Mouse (Mus musculus): Measurements from ENCODE around the gene Snx18. TPM values are rescaled to one million over a fixed set of nuclear protein-coding genes. Genes with fewer than 3 reads are reported as not detected.

Gene Snx18
- total and polyA plus RNA-seq, 3 experiments, result 6.4 to 12.6 (median 9.1) TPM

DNA sequence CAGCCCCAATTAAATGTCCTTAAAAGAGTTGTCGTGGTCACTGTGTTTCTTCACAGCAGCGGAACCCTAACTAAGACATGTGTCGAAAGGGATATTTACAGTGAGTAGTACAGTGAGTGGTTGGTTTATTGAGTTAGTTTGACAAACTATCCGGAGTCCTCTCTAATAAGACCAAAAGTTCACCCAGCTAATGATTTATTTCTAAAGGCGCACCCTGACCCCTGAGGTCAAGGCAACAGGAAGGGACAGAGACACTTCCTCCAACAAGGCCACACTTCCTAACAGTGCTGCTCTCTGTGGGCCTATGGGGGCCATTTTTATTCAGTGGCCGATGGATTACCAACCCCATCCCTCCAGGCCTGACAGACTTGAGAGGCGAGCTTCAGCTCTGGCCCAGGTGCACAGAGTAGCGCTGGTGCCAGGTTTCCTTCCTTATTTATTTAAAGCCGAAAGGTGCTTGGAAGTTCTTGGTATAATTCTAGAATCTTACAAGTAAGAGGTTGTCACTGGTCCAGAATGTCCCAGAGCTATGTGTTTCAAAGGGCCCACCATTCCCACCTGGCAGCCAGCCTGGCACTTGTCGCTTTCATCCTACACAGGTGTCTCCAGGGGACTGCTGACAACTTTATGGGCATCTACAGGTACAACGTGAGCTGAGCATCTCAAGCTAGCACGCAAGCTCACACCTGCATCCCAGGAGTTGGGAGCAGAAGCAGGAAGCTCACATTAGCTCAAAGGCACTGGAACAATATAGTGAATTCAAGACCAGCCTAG is 16.3 kb downstream of the Snx18 start:
- H3K4me2 ChIP-seq (ENCODE audit: insufficient read depth, low read depth, poor library complexity, severe bottlenecking), result no peak overlapping the region
- dilution Hi-C loops (cut with MboI; ENCODE audit: extremely low pct_ligation_motif_present, extremely low pct_unique_long_range_greater_than_20kb, low sequenced_read_pairs), result no loop called here
- in situ Hi-C loops (cut with MboI; ENCODE audit: low pct_ligation_motif_present, low pct_unique_long_range_greater_than_20kb, low sequenced_read_pairs), result no loop called here
- TF ChIP-seq JUN (IDR thresholded peaks at IDR 0.05; ENCODE audit: insufficient read depth, low read depth, low read length) (no peak), MAZ (IDR thresholded peaks at IDR 0.05; ENCODE audit: low read depth, low read length) (no peak), TBP (conservative IDR thresholded peaks at IDR 0.05; ENCODE audit: low read depth, low read length) (no peak)
- no peak for DNase-seq (ENCODE audit: extremely low read depth)
- peaks cover 7% of the 10 kb centered on the region for H3K9me3 ChIP-seq (replicated peaks; ENCODE audit: low read length)
- H3K4me1 ChIP-seq (ENCODE audit: control insufficient read depth in 1 of 2, insufficient read depth in 2 of 2), result peaks cover 6 to 78% of the 10 kb centered on the region in 2 experiments; a peak in 2 of 4 replicates
- no peak overlapping the region for H3K4me3 ChIP-seq (replicated peaks in 1 of 3; ENCODE audit: low read depth in 2 of 3, low read length in 2 of 3, poor library complexity in 1 of 3)
- H3K27me3 ChIP-seq (replicated peaks), result no peaks in the 10 kb centered on the region
- no peak overlapping the region for H3K27ac ChIP-seq (ENCODE audit: insufficient read depth, low read depth)
- no peaks in the 10 kb centered on the region; the same call in none of the 2 replicates for H3K79me2 ChIP-seq (replicated peaks; ENCODE audit: control insufficient read depth, extremely low read depth, insufficient read depth, poor library complexity, severe bottlenecking)
- H3K36me3 ChIP-seq (replicated peaks in 1 of 2; ENCODE audit: control insufficient read depth in 1 of 2, insufficient read depth in 1 of 2, low read length in 1 of 2), result peaks cover 0 to 38% of the 10 kb centered on the region in 2 experiments
- H3K9ac ChIP-seq (ENCODE audit: insufficient read depth, low read depth), result no peak overlapping the region

DNA sequence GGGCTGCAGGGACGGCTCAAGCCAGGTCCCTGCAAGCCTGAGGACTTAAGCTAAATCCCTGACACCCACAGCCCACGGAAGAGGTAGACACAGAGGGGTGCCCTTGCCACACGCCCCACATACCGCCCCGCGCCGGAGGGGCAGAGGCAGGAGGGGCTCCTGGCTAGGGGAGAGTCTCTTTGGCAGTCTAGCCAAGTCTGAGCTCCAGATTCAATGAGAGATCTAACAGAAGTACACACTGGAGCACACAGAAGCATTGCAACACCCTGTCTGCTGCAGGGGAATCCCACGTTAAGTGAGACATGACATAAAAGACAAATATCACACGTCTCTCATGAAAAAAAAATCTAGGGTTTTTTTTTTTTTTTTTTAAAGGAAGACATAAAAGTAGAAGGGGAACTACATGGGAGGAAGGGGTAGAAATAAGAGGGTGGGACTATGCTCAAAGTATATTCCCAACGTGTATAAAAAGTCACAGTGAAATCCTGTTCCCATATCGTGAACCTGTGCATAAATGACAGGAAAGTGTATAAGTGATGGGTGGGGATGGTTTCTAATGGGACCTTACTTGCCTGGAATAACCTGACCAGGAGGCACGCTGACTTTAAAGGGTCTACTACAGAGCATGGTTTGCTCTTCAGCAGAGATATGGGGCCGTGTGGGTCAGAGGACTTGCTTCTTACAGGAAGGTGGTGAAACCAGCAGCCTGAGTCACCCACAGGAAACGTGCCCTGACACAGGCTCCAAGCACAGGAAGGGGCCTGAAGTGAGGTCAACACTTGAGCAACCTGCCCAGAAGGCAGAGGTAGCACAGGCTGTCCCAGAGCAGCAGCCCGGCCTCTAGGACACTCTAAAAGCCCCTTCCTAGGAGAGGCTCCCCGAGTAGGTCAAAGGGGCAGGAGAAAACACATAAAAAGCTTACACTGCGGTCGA is 17.6 kb downstream of the Snx18 start:
- Histone ChIP-seq H3K4me3 (replicated peaks in 1 of 3; ENCODE audit: low read depth in 2 of 3, low read length in 2 of 3, poor library complexity in 1 of 3) (no peak overlapping the region), H3K4me2 (ENCODE audit: insufficient read depth, low read depth, poor library complexity, severe bottlenecking) (no peak overlapping the region), H3K36me3 (replicated peaks in 1 of 2; ENCODE audit: control insufficient read depth in 1 of 2, insufficient read depth in 1 of 2, low read length in 1 of 2) (peaks cover 0 to 31% of the 10 kb centered on the region in 2 experiments), H3K79me2 (replicated peaks; ENCODE audit: control insufficient read depth, extremely low read depth, insufficient read depth, poor library complexity, severe bottlenecking) (no peaks in the 10 kb centered on the region; the same call in none of the 2 replicates), H3K9me3 (replicated peaks; ENCODE audit: low read length) (peaks cover 3% of the 10 kb centered on the region), H3K27ac (ENCODE audit: insufficient read depth, low read depth) (no peak overlapping the region), H3K4me1 (ENCODE audit: control insufficient read depth in 1 of 2, insufficient read depth in 2 of 2) (peaks cover 9 to 79% of the 10 kb centered on the region in 2 experiments; a peak in 2 of 4 replicates), H3K9ac (ENCODE audit: insufficient read depth, low read depth) (no peak overlapping the region), H3K27me3 (replicated peaks) (no peaks in the 10 kb centered on the region)
- in situ Hi-C loops (cut with MboI; ENCODE audit: low pct_ligation_motif_present, low pct_unique_long_range_greater_than_20kb, low sequenced_read_pairs), result no loop called here
- peak; percentile 65 for TF ChIP-seq ZNF384 (IDR thresholded peaks at IDR 0.05; ENCODE audit: low read depth, low read length)
- no peak for TF ChIP-seq TBP (conservative IDR thresholded peaks at IDR 0.05; ENCODE audit: low read depth, low read length)
- TF ChIP-seq BHLHE40 (IDR thresholded peaks at IDR 0.05; ENCODE audit: low read depth, low read length), result peak; percentile 60
- peak; percentile 25 for DNase-seq (ENCODE audit: extremely low read depth)
- dilution Hi-C loops (cut with MboI; ENCODE audit: extremely low pct_ligation_motif_present, extremely low pct_unique_long_range_greater_than_20kb, low sequenced_read_pairs), result no loop called here

DNA sequence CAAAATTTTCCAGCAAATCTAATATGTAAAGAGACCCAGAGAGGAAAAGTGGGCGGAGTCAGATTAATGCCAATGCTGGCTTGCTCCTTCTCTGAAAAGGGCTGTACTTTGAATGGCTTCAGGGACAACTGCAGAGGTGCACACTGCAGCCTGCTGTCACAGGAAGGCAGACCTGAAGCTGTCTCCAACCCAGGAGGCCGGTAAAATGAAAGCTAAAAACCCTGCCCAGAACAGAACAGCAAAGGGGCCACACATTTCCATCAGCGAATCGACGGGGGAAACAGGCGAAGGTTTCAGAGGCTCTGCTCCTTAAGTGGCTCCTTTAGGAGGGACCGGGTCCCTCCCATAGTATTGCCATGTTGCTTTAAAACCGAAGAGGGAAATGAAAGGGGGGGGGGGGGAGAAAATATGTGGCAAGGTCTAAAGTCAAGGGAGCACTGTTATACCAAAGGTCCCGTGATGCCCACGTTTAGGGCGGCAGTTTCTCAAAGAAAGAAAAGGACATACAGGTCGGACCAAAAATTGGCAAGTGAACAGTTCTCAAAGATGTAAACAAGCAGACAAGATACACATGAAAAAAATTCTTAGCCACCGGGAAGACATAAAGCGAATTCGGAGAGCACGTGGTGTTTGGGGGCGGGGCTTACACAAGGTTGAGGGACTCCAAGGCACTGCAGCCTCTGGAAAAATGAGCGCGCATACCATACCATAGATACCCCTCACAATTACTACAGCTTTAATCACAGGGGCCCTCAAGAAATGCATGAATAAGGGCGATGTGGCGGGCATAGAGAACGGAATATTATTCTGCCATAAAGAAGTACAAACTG is 18.4 kb downstream of the Snx18 start:
- no peak overlapping the region for H3K4me2 ChIP-seq (ENCODE audit: insufficient read depth, low read depth, poor library complexity, severe bottlenecking)
- no peak overlapping the region for H3K4me3 ChIP-seq (replicated peaks in 1 of 3; ENCODE audit: low read depth in 2 of 3, low read length in 2 of 3, poor library complexity in 1 of 3)
- H3K36me3 ChIP-seq (replicated peaks in 1 of 2; ENCODE audit: control insufficient read depth in 1 of 2, insufficient read depth in 1 of 2, low read length in 1 of 2), result peaks cover 0 to 30% of the 10 kb centered on the region in 2 experiments
- TF ChIP-seq POLR2A (IDR thresholded peaks at IDR 0.05; ENCODE audit: low read depth, low read length) (no peak), IRF4 (IDR thresholded peaks at IDR 0.05; ENCODE audit: low read depth, low read length) (no peak), MEF2A (IDR thresholded peaks at IDR 0.05; ENCODE audit: borderline replicate concordance, low read depth, low read length) (no peak), MXI1 (IDR thresholded peaks at IDR 0.05; ENCODE audit: low read depth, low read length) (no peak), E2F4 (IDR thresholded peaks at IDR 0.05; ENCODE audit: insufficient replicate concordance, low read depth, low read length) (no peak), ZC3H11A (IDR thresholded peaks at IDR 0.05; ENCODE audit: low read depth, low read length) (no peak), ZMIZ1 (IDR thresholded peaks at IDR 0.05; ENCODE audit: low read depth, low read length) (no peak), RCOR1 (conservative IDR thresholded peaks at IDR 0.05; ENCODE audit: low read depth, low read length) (no peak), UBTF (IDR thresholded peaks at IDR 0.05; ENCODE audit: low read depth, low read length) (no peak), ETS1 (conservative IDR thresholded peaks at IDR 0.05; ENCODE audit: low read depth, low read length) (no peak), HCFC1 (IDR thresholded peaks at IDR 0.05; ENCODE audit: low read depth, low read length) (no peak), SIN3A (IDR thresholded peaks at IDR 0.05; ENCODE audit: low read length) (no peak), PAX5 (IDR thresholded peaks at IDR 0.05; ENCODE audit: low read length) (no peak), TBP (conservative IDR thresholded peaks at IDR 0.05; ENCODE audit: low read depth, low read length) (no peak)
- dilution Hi-C loops (cut with MboI; ENCODE audit: extremely low pct_ligation_motif_present, extremely low pct_unique_long_range_greater_than_20kb, low sequenced_read_pairs) (no loop called here), in situ Hi-C loops (cut with MboI; ENCODE audit: low pct_ligation_motif_present, low pct_unique_long_range_greater_than_20kb, low sequenced_read_pairs) (no loop called here)
- peaks cover 9 to 79% of the 10 kb centered on the region in 2 experiments; a peak in 2 of 4 replicates for H3K4me1 ChIP-seq (ENCODE audit: control insufficient read depth in 1 of 2, insufficient read depth in 2 of 2)
- H3K9me3 ChIP-seq (replicated peaks; ENCODE audit: low read length), result no peaks in the 10 kb centered on the region
- H3K27ac ChIP-seq (ENCODE audit: insufficient read depth, low read depth), result no peak overlapping the region
- no peaks in the 10 kb centered on the region; the same call in none of the 2 replicates for H3K79me2 ChIP-seq (replicated peaks; ENCODE audit: control insufficient read depth, extremely low read depth, insufficient read depth, poor library complexity, severe bottlenecking)
- no peaks in the 10 kb centered on the region for H3K27me3 ChIP-seq (replicated peaks)
- no peak overlapping the region for H3K9ac ChIP-seq (ENCODE audit: insufficient read depth, low read depth)
- no peak for DNase-seq (ENCODE audit: extremely low read depth)

Measured in CH12.LX (cell line).